Mouse (Mus musculus) midbrain, embryonic 10.5 days (tissue): ENCODE data around the gene Kcnk13. TPM values are rescaled to one million over a fixed set of nuclear protein-coding genes. Genes with fewer than 3 reads are reported as not detected.
A peak's percentile ranks its signal among the peaks of the same experiment; 100 is the strongest.

ENCODE experiments used
- DNase-seq: peaks from one replicate; pipeline ENCODE4 v3.0.0-alpha.2; 2017; ENCODE audit warnings: low spot score
- H3K27ac ChIP-seq: fragments of 300-500 bp; sonication (generic); replicated peaks from 2 replicates; pipeline ENCODE4 v1.5.1; 2016; ENCODE audit warnings: mild to moderate bottlenecking
- H3K27me3 ChIP-seq: fragments of 300-500 bp; sonication (generic); 2 replicates; pipeline ENCODE4 v1.6.1; 2016; ENCODE audit warnings: low read depth, mild to moderate bottlenecking; ENCODE audit not compliant: poor library complexity, severe bottlenecking
- H3K36me3 ChIP-seq: fragments of 300-500 bp; sonication (generic); 2 replicates; pipeline ENCODE4 v1.6.1; 2016; ENCODE audit warnings: mild to moderate bottlenecking, moderate library complexity
- H3K4me1 ChIP-seq: fragments of 300-500 bp; sonication (generic); 2 replicates; pipeline ENCODE4 v1.6.1; 2016
- H3K4me3 ChIP-seq: fragments of 300-500 bp; sonication (generic); 2 replicates; pipeline ENCODE4 v1.5.1; 2016; ENCODE audit warnings: mild to moderate bottlenecking, moderate library complexity
- H3K9me3 ChIP-seq: fragments of 300-500 bp; sonication (generic); replicated peaks from 2 replicates; pipeline ENCODE4 v1.6.1; 2016; ENCODE audit warnings: mild to moderate bottlenecking
- whole genome bisulfite sequencing: fragments of 180-500 bp; shearing (Covaris S2); methylation state at CpG from one replicate; pipeline ENCODE4 v1.1.7; 2016; 5-methylcytosine and 5-hydroxymethylcytosine counted together
- polyA plus RNA-seq: library from polyadenylated mRNA; unstranded; fragments of >200 nt; fragmentation: Nextera tagmentation; extraction: Ambion mirVana; gene quantifications from 2 replicates; pipeline ENCODE4 v1.2.1, GENCODE M21; 2016

The Kcnk13 gene
- 0.09 and 0.19 TPM in 2 replicates for polyA plus RNA-seq

GRCm38 (mm10) chr12:99964301-99965202, at the start of gene Kcnk13:
TSS of gene Kcnk13 (plus strand) at chr12:99964499.
- 1% methylated on average over 39 of the region's 39 CpGs for WGBS
- Histone ChIP-seq H3K27ac (peak within 1 kb of the TSS; percentile 59; the same call in 1 of the 2 replicates), H3K27me3 (peaks cover 89% of the 10 kb centered on the region), H3K4me1 (peaks cover 41% of the 10 kb centered on the region), H3K9me3 (no peaks in the 10 kb centered on the region), H3K4me3 (peak within 1 kb of the TSS; percentile 68), H3K36me3 (no peaks in the 10 kb centered on the region)
- peak; percentile 78 for DNase-seq

GRCm38 (mm10) chr12:99917800-99918427, 46.4 kb upstream of the Kcnk13 start:
- H3K27ac ChIP-seq: no peak overlapping the region
- peaks cover 82% of the 10 kb centered on the region for H3K36me3 ChIP-seq
- DNase-seq: no peak
- H3K4me3 ChIP-seq: no peak overlapping the region
- peaks cover 4% of the 10 kb centered on the region for H3K4me1 ChIP-seq
- H3K27me3 ChIP-seq: peaks cover 11% of the 10 kb centered on the region; the same call in 1 of the 2 replicates
- H3K9me3 ChIP-seq: no peaks in the 10 kb centered on the region
- 92% methylated on average over 15 of the region's 15 CpGs for WGBS

- no peaks in the 10 kb centered on the region for H3K9me3 ChIP-seq
- peaks cover 18% of the 10 kb centered on the region for H3K27me3 ChIP-seq
- WGBS: 96% methylated on average over 3 of the region's 3 CpGs
- H3K4me1 ChIP-seq: peaks cover 19% of the 10 kb centered on the region
- no peak for DNase-seq
- H3K4me3 ChIP-seq: no peak overlapping the region
- H3K36me3 ChIP-seq: peaks cover 68% of the 10 kb centered on the region
- no peak overlapping the region for H3K27ac ChIP-seq
Observed at GRCm38 (mm10) chr12:99919636-99920035, 44.7 kb upstream of the Kcnk13 start.

GRCm38 (mm10) chr12:99921045-99921444, 43.3 kb upstream of the Kcnk13 start:
- 92% methylated on average over 3 of the region's 3 CpGs for WGBS
- Histone ChIP-seq H3K4me1 (peaks cover 28% of the 10 kb centered on the region), H3K36me3 (peaks cover 60% of the 10 kb centered on the region)

GRCm38 (mm10) chr12:99923131-99923606, 41.1 kb upstream of the Kcnk13 start:
- Histone ChIP-seq H3K27ac (peak overlapping the region; percentile 61), H3K4me3 (no peak overlapping the region), H3K36me3 (peaks cover 57% of the 10 kb centered on the region), H3K9me3 (no peaks in the 10 kb centered on the region), H3K4me1 (peaks cover 36% of the 10 kb centered on the region), H3K27me3 (peaks cover 41% of the 10 kb centered on the region)
- peak; percentile 46 for DNase-seq
- WGBS: 23% methylated on average over 5 of the region's 5 CpGs

More at GRCm38 (mm10) chr12:99921045-99921444, 43.3 kb upstream of the Kcnk13 start:
- no peaks in the 10 kb centered on the region for H3K9me3 ChIP-seq
- no peak overlapping the region for H3K27ac ChIP-seq
- peaks cover 31% of the 10 kb centered on the region for H3K27me3 ChIP-seq
- H3K4me3 ChIP-seq: no peak overlapping the region
- no peak for DNase-seq

- peak overlapping the region; percentile 61 for H3K27ac ChIP-seq
- no peak overlapping the region for H3K4me3 ChIP-seq
- H3K9me3 ChIP-seq: no peaks in the 10 kb centered on the region
- peaks cover 36% of the 10 kb centered on the region for H3K4me1 ChIP-seq
- H3K27me3 ChIP-seq: peaks cover 36% of the 10 kb centered on the region
- DNase-seq: no peak
- 56% methylated on average over 5 of the region's 5 CpGs for WGBS
- peaks cover 52% of the 10 kb centered on the region for H3K36me3 ChIP-seq
Observed at GRCm38 (mm10) chr12:99923703-99924102, 40.6 kb upstream of the Kcnk13 start.

- no peak overlapping the region for H3K27ac ChIP-seq
- H3K9me3 ChIP-seq: no peaks in the 10 kb centered on the region
- no peak overlapping the region for H3K4me3 ChIP-seq
- H3K4me1 ChIP-seq: peaks cover 28% of the 10 kb centered on the region
- WGBS: 90% methylated on average over 7 of the region's 7 CpGs
- H3K27me3 ChIP-seq: peaks cover 30% of the 10 kb centered on the region
- no peak for DNase-seq
- H3K36me3 ChIP-seq: peaks cover 44% of the 10 kb centered on the region
Observed at GRCm38 (mm10) chr12:99928311-99928710, 36.0 kb upstream of the Kcnk13 start.

GRCm38 (mm10) chr12:99929160-99929559, 35.1 kb upstream of the Kcnk13 start:
- H3K9me3 ChIP-seq: no peaks in the 10 kb centered on the region
- H3K4me1 ChIP-seq: peaks cover 20% of the 10 kb centered on the region
- no peak overlapping the region for H3K4me3 ChIP-seq
- peaks cover 27% of the 10 kb centered on the region for H3K27me3 ChIP-seq
- H3K36me3 ChIP-seq: peaks cover 51% of the 10 kb centered on the region
- DNase-seq: no peak
- whole genome bisulfite sequencing: 89% methylated on average over 1 of the region's 1 CpGs
- no peak overlapping the region for H3K27ac ChIP-seq

- peaks cover 64% of the 10 kb centered on the region for H3K36me3 ChIP-seq
- H3K9me3 ChIP-seq: no peaks in the 10 kb centered on the region
- H3K4me1 ChIP-seq: no peaks in the 10 kb centered on the region
- DNase-seq: no peak
- peaks cover 8% of the 10 kb centered on the region; the same call in 1 of the 2 replicates for H3K27me3 ChIP-seq
- 91% methylated on average over 4 of the region's 4 CpGs for WGBS
- H3K4me3 ChIP-seq: no peak overlapping the region
- no peak overlapping the region for H3K27ac ChIP-seq
Observed at GRCm38 (mm10) chr12:99932245-99932644, 32.1 kb upstream of the Kcnk13 start.

GRCm38 (mm10) chr12:99933630-99934029, 30.7 kb upstream of the Kcnk13 start:
- Histone ChIP-seq H3K27me3 (no peaks in the 10 kb centered on the region; the same call in 1 of the 2 replicates), H3K9me3 (no peaks in the 10 kb centered on the region), H3K36me3 (peaks cover 65% of the 10 kb centered on the region), H3K4me3 (no peak overlapping the region), H3K4me1 (no peaks in the 10 kb centered on the region), H3K27ac (no peak overlapping the region)
- WGBS: 97% methylated on average over 3 of the region's 3 CpGs
- DNase-seq: no peak

GRCm38 (mm10) chr12:99935403-99935802, 28.9 kb upstream of the Kcnk13 start:
- no peaks in the 10 kb centered on the region for H3K9me3 ChIP-seq
- no peak for DNase-seq
- no peak overlapping the region for H3K4me3 ChIP-seq
- H3K4me1 ChIP-seq: no peaks in the 10 kb centered on the region
- no peak overlapping the region for H3K27ac ChIP-seq
- WGBS: 96% methylated on average over 8 of the region's 8 CpGs
- peaks cover 65% of the 10 kb centered on the region for H3K36me3 ChIP-seq
- no peaks in the 10 kb centered on the region for H3K27me3 ChIP-seq

GRCm38 (mm10) chr12:99938476-99938875, 25.8 kb upstream of the Kcnk13 start:
- no peak overlapping the region for H3K4me3 ChIP-seq
- H3K27ac ChIP-seq: no peak overlapping the region
- H3K36me3 ChIP-seq: peaks cover 78% of the 10 kb centered on the region
- no peaks in the 10 kb centered on the region for H3K9me3 ChIP-seq
- DNase-seq: no peak
- H3K27me3 ChIP-seq: no peaks in the 10 kb centered on the region
- H3K4me1 ChIP-seq: no peaks in the 10 kb centered on the region
- 81% methylated on average over 4 of the region's 4 CpGs for WGBS
